Mouse (Mus musculus) neural tube, embryonic 13.5 days (tissue): Measurements from ENCODE around the gene Gm28539. TPM values are rescaled to one million over a fixed set of nuclear protein-coding genes. Genes with fewer than 3 reads are reported as not detected.
"Not testable (repeated sequence)": the region's sequence is repeated elsewhere in the genome, so short reads cannot be mapped to it uniquely, and the experiment has no call there.

Experiments
- ATAC-seq: fragments of 200-750 bp; cut with Nextera tagmentation; 2 replicates; pipeline ENCODE4 v1.8.0; 2017; ENCODE audit warnings: low read depth, mild to moderate bottlenecking, moderate TSS enrichment, moderate library complexity
- H3K27ac ChIP-seq: fragments of 300-500 bp; sonication (generic); replicated peaks from 2 replicates; pipeline ENCODE4 v1.5.1; 2015; ENCODE audit warnings: moderate library complexity, mild to moderate bottlenecking, inconsistent platforms
- H3K27me3 ChIP-seq: fragments of 300-500 bp; sonication (generic); 2 replicates; pipeline ENCODE4 v1.6.1; 2015; ENCODE audit warnings: mild to moderate bottlenecking, inconsistent platforms
- H3K36me3 ChIP-seq: fragments of 300-500 bp; sonication (generic); 2 replicates; pipeline ENCODE4 v1.6.1; 2015; ENCODE audit warnings: mild to moderate bottlenecking, inconsistent platforms
- H3K4me1 ChIP-seq: fragments of 300-500 bp; sonication (generic); replicated peaks from 2 replicates; pipeline ENCODE4 v1.6.1; 2015; ENCODE audit warnings: inconsistent platforms
- H3K4me2 ChIP-seq: fragments of 300-500 bp; sonication (generic); 2 replicates; pipeline ENCODE4 v1.6.1; 2015; ENCODE audit warnings: inconsistent platforms, mild to moderate bottlenecking, moderate library complexity
- H3K4me3 ChIP-seq: fragments of 300-500 bp; sonication (generic); 2 replicates; pipeline ENCODE4 v1.5.1; 2015; ENCODE audit warnings: mild to moderate bottlenecking, inconsistent platforms
- H3K9ac ChIP-seq: fragments of 300-500 bp; sonication (generic); 2 replicates; pipeline ENCODE4 v1.6.1; 2015; ENCODE audit warnings: moderate library complexity, mild to moderate bottlenecking, inconsistent platforms
- H3K9me3 ChIP-seq: fragments of 300-500 bp; sonication (generic); 2 replicates; pipeline ENCODE4 v1.6.1; 2016; ENCODE audit warnings: inconsistent platforms
- WGBS: fragments of 180-500 bp; shearing (Covaris S2); methylation state at CpG from one replicate; pipeline ENCODE4 v1.1.7; 2015; 5-methylcytosine and 5-hydroxymethylcytosine counted together
- polyA plus RNA-seq: library from polyadenylated mRNA; unstranded; fragments of >200 nt; fragmentation: Nextera tagmentation; extraction: Ambion mirVana; gene quantifications from 2 replicates; pipeline ENCODE4 v1.2.1, GENCODE M21; 2015

Gm28539 gene
- polyA plus RNA-seq, 1 experiment from 2014 or later: not detected

DNA sequence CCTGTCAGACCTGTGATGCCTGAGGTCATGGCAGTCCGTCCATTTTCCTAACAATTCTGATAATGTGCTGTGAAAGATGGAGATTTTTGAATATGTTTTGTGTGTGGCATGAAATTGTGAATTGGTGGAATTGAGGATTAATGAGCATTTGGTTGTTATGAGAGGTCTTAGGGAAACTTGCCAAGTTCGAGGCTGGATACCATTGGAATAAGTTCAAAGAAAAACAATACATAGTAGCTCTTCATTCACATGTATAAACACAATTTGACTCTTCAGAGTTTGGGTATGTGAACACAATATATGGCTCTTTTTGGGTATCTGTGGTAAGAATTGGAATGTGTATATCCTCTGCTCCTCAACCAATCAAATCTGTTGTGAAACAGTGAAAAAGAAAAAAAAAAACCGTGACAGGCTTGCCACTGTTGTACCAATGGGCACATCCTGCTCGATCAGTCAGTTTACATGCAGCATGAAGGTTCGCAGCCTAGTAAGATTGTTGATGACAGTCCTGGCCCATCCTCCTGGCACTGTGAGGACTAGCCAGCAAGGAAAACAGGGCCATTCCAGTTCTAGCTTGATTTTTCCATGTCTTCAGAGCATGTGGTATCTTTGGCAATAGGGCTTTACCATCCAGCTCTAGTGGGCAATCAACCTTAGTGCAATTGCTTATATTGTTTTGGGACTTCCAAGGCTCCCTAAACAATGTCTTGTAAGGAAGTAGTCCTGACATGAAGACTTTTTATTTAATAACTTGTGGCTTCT, 102.1 kb downstream of the Gm28539 start:
- H3K4me3 ChIP-seq: no peak overlapping the region
- H3K4me2 ChIP-seq: no peak overlapping the region
- no peak overlapping the region for H3K9ac ChIP-seq
- H3K4me1 ChIP-seq: no peaks in the 10 kb centered on the region
- no peak overlapping the region for H3K27ac ChIP-seq
- H3K9me3 ChIP-seq: no peaks in the 10 kb centered on the region
- no peak for ATAC-seq
- H3K27me3 ChIP-seq: no peaks in the 10 kb centered on the region
- WGBS: 91% methylated on average over 5 of the region's 5 CpGs
- H3K36me3 ChIP-seq: peaks cover 72% of the 10 kb centered on the region

DNA sequence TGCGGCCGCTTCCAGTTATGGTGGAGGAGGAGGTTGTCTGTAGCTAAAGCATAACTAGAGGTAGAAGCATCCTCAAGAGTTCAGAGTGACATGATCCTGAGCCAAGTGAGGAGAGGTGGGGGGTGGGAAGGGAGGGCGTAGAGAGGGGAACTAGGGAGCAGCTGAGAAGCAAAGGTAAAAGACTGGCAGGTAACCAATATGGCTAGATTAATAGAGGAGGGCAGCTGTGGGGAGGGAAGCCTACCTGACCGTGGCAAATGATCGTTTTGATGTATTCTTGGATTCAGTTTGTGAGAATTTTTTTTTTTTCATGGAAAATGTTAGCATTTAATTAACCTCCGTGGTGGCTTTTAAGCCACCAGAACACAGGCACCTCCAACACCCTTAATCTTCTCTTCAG, 107.5 kb downstream of the Gm28539 start:
- WGBS: 95% methylated on average over 6 of the region's 6 CpGs
- no peaks in the 10 kb centered on the region for H3K9me3 ChIP-seq
- peaks cover 74% of the 10 kb centered on the region for H3K36me3 ChIP-seq
- H3K9ac ChIP-seq: no peak overlapping the region
- no peak overlapping the region for H3K4me2 ChIP-seq
- H3K4me1 ChIP-seq: no peaks in the 10 kb centered on the region
- no peak for ATAC-seq
- no peak overlapping the region for H3K27ac ChIP-seq
- H3K4me3 ChIP-seq: no peak overlapping the region
- H3K27me3 ChIP-seq: no peaks in the 10 kb centered on the region

DNA sequence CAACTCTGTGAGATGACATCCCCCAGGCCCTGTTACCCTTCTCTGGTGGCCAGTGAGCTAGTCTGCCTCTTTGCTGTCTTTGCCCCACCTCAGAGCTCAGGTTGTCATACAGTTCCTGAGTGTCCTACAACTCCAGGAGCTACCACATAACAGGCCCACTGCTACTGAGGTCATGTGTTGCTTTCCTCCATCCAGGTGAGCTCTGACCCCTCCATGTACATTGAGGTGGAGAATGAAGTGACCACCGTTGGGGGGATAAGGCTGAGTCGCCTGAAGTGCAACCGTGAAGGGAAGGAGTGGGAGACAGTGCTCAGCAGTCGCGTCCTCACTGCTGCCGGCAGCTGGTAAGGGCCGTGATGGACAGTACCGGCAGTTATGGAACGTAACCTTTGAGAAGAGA, 112.6 kb downstream of the Gm28539 start:
- no peaks in the 10 kb centered on the region for H3K9me3 ChIP-seq
- H3K27ac ChIP-seq: no peak overlapping the region
- H3K9ac ChIP-seq: no peak overlapping the region
- no peaks in the 10 kb centered on the region for H3K4me1 ChIP-seq
- no peak for ATAC-seq
- peaks cover 95% of the 10 kb centered on the region for H3K36me3 ChIP-seq
- no peak overlapping the region for H3K4me3 ChIP-seq
- no peaks in the 10 kb centered on the region for H3K27me3 ChIP-seq
- no peak overlapping the region for H3K4me2 ChIP-seq
- 90% methylated on average over 9 of the region's 9 CpGs for WGBS

DNA sequence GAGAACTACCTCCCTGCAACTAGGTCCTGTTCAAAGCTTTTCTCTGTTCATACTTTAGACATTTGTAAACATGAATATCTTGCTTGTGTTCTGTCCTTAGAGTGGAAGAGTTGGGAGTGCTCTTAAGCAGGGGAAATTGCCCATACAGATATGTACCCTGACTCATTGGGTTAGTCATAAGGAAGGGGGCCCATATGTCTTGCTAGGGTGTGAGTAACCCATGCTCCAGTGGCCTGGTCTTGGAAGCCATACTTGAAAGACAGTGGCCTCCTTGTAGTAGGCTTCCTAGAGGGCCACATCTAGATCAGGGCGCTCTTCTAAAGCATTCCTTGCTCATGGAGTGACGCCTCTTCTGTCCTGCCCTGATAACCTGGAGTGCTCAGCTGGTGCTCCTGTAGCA, 114.0 kb downstream of the Gm28539 start:
- Histone ChIP-seq H3K4me2 (no peak overlapping the region), H3K27me3 (no peaks in the 10 kb centered on the region), H3K4me1 (no peaks in the 10 kb centered on the region), H3K4me3 (no peak overlapping the region), H3K9me3 (no peaks in the 10 kb centered on the region), H3K27ac (no peak overlapping the region), H3K9ac (no peak overlapping the region), H3K36me3 (peaks cover 98% of the 10 kb centered on the region)
- 94% methylated on average over 2 of the region's 2 CpGs for WGBS
- ATAC-seq: no peak

DNA sequence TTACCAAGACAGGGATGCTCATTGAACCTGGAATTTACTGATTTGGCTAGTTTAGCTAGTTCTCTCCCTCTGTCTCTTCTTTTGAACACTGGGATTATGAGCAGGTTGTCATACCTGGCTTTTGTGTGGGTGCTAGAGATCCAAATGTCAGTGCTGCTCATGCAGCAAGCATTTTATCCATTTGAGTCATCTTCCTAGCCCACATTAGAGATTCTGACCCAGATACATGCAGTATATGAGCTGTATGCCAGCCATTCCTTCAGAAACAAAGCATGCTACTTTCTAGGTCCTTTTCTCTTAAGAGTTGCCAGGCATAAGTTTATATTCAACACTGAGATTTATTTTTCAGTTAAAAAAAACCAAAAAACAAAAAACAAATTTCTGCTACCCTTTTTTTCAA, 116.4 kb downstream of the Gm28539 start:
- no peak for ATAC-seq
- H3K4me3 ChIP-seq: no peak overlapping the region

DNA sequence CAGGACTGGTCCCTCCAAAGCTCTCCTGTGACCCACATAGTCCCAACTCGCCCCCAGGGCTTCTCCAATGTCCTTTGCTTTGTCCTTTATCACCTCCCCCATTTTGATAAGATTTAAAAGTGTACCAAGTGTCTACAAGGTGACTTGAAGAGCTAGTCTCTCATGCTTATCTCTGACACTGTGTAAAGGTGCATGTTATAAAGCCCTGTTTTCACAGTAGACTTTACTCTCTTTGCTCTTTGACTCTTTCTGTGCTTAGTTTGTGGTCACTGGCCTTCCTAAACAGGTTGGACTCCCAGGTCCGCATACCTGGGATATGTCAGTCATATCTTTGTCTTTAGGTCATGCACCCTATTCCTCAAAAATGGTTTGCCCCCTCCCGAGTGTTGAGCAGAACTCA, 118.7 kb downstream of the Gm28539 start:
- Histone ChIP-seq H3K36me3 (peaks cover 81% of the 10 kb centered on the region), H3K9ac (no peak overlapping the region), H3K4me1 (no peaks in the 10 kb centered on the region), H3K27me3 (no peaks in the 10 kb centered on the region), H3K4me2 (no peak overlapping the region), H3K4me3 (no peak overlapping the region), H3K27ac (no peak overlapping the region), H3K9me3 (peaks cover 3% of the 10 kb centered on the region)
- 87% methylated on average over 3 of the region's 3 CpGs for WGBS
- no peak for ATAC-seq

More for the DNA sequence above, 116.4 kb downstream of the Gm28539 start:
- Histone ChIP-seq H3K9me3 (no peaks in the 10 kb centered on the region), H3K4me2 (no peak overlapping the region), H3K27me3 (no peaks in the 10 kb centered on the region), H3K9ac (no peak overlapping the region), H3K4me1 (no peaks in the 10 kb centered on the region), H3K27ac (no peak overlapping the region), H3K36me3 (peaks cover 98% of the 10 kb centered on the region)

DNA sequence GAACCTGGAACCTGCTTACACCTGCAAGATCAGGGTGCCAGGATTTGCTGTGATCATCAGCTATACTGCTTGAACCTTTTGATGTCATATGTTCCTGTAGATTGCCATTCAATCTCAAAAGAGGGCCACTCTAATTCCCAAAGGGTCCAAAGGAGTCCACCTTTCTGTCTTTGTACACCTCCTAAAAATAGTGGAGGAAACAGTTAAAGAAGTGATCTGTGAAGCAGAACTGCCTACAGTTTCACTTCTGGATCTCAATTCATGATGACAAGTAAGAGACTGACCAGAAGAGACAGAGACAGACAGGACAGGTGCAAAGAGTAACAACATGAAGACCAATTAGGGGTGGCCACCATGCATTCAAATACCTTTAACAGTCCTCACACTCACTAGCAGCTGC, 127.1 kb downstream of the Gm28539 start:
- H3K36me3 ChIP-seq: peaks cover 69% of the 10 kb centered on the region
- no peaks in the 10 kb centered on the region for H3K4me1 ChIP-seq
- no peak overlapping the region for H3K4me2 ChIP-seq
- H3K9me3 ChIP-seq: peaks cover 25% of the 10 kb centered on the region
- no peak overlapping the region for H3K4me3 ChIP-seq
- no peak overlapping the region for H3K27ac ChIP-seq
- H3K27me3 ChIP-seq: no peaks in the 10 kb centered on the region
- no peak overlapping the region for H3K9ac ChIP-seq
- ATAC-seq: no peak

DNA sequence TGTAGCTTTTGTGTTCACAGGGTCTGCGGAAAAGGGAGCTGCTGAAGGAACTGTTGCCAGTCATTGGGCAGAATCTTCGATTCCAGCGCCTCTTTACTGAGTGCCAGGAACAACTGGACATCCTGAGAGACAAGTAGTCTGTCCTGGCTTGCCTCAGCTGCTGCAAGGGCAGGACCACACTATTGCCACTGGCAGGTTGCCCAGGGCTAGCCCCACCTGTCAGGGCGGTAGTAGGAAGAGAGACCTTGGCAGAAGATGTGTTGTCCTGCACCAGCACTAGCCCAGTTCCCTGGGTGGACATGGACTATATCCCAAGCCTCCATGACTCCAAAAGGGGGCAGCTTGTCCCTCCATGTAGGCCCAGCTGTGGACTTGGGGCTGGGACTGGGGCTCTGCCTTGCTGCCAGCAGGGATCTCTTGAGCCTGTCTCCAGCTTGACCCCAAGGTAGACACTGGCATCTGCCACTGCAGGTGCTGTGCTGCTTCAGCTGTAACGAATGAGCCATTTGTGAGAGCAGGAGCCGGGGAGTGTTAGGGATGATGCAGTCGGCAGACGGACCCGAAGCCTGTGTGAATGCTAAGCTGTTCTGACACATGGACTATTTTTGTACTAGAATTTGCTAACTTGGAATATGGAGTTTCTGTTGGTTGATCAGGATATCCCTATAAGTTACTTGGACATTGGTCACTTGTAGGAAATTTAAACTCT, 133.2 kb downstream of the Gm28539 start:
- Histone ChIP-seq H3K4me1 (no peaks in the 10 kb centered on the region), H3K4me3 (no peak overlapping the region), H3K36me3 (peaks cover 60% of the 10 kb centered on the region), H3K27ac (no peak overlapping the region), H3K27me3 (no peaks in the 10 kb centered on the region), H3K9me3 (peaks cover 6% of the 10 kb centered on the region), H3K4me2 (no peak overlapping the region), H3K9ac (no peak overlapping the region)
- no peak for ATAC-seq
- 93% methylated on average over 9 of the region's 9 CpGs for WGBS

DNA sequence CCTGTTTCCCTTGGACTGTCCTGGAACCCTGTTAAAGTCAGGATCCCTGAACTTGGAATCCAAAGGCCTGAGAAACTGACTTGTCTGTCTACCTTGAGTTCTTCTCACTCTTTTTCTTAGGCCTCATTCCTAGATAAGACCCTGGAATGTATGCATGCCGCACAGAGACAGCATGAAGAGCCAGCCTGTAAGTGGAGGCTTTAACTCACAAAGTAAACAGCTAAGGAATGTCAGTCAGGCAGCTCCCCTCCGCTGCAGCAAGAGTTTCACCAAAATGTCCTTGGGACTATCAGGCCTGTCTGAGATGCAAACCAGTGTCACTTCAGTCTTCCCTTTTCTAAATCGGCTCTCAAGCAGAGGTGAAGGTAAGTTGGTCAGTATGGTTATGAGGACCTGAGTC, 134.5 kb downstream of the Gm28539 start:
- 92% methylated on average over 3 of the region's 3 CpGs for WGBS
- ATAC-seq: no peak
- Histone ChIP-seq H3K4me2 (no peak overlapping the region), H3K4me3 (no peak overlapping the region), H3K9ac (no peak overlapping the region), H3K27ac (no peak overlapping the region), H3K4me1 (no peaks in the 10 kb centered on the region), H3K9me3 (0 out of 2 replicates have a peak, but pooled peaks cover 4% of the 10 kb centered on the region), H3K27me3 (no peaks in the 10 kb centered on the region), H3K36me3 (peaks cover 57% of the 10 kb centered on the region)

DNA sequence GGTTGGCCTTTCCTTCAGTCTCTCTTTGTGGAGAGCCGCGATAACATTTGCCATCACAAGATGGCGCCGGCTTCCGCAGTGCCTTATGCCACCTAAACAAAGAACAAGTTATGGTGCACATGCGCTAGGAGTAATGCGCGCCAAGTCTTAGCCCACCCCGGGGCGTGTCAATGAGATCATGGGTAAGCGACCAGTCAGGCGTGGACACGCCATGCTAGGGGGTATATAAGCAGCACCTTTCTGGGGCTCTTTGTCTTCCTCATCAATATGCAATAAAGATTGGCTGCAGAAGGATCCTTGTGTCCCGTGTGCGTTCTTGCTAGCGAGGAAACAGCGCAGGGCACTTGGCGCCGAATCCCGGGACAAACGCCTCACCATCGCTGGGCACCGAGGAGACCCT, 139.3 kb downstream of the Gm28539 start:
- H3K36me3 ChIP-seq: peaks cover 29% of the 10 kb centered on the region
- not testable (repeated sequence) for H3K9ac ChIP-seq, H3K4me1 ChIP-seq, H3K27me3 ChIP-seq, H3K27ac ChIP-seq, H3K4me2 ChIP-seq, ATAC-seq, H3K4me3 ChIP-seq
- peaks cover 10% of the 10 kb centered on the region; the same call in 1 of the 2 replicates for H3K9me3 ChIP-seq
- WGBS: 88% methylated on average over 23 of the region's 23 CpGs

DNA sequence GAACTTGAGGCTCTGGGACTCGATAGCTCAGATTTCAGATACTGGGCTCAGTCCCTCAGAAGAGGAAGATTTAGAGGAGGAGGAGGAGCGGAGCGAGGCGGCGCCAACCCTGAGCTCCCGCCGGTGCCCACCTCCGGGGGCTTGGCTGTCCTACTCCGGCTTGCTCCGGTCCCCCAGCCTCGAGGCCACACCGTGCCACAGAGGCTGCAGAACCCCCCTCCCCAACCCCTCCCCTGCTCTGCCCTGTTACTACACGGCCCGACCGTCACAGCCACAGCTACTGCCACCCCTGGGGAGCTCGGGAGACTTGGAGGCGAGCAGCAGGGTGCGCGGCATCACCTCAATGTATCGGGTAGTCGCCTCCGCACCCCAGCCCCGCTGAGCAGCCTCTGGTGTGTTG, 139.9 kb downstream of the Gm28539 start:
- 78% methylated on average over 20 of the region's 23 CpGs for WGBS
- Histone ChIP-seq H3K4me3 (no peak overlapping the region; the same call in 1 of the 2 replicates), H3K9me3 (peaks cover 10% of the 10 kb centered on the region; the same call in 1 of the 2 replicates), H3K27me3 (no peaks in the 10 kb centered on the region), H3K9ac (no peak overlapping the region), H3K27ac (no peak overlapping the region), H3K4me2 (no peak overlapping the region), H3K36me3 (peaks cover 23% of the 10 kb centered on the region), H3K4me1 (no peaks in the 10 kb centered on the region)
- ATAC-seq: no peak

DNA sequence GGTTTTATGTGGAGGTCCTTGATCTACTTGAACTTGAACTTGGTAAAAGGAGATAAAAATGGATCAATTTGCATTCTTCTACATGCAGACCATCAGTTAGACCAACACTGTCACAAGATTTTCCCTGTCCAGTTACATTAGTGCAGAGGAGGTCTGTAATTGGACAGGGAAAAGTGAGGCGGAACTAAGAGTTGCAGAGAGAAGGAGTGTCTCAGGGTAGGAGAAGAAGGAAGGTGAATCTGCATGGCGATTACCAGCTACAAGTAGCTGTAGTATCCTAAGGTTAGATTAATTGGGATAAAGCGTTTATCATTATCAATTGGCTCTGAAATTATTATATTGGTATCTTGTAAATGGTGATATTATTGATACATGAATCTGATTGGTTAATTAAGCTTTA, 150.0 kb downstream of the Gm28539 start:
- Histone ChIP-seq H3K9me3 (no peaks in the 10 kb centered on the region), H3K4me1 (no peaks in the 10 kb centered on the region), H3K4me3 (no peak overlapping the region), H3K4me2 (no peak overlapping the region), H3K27ac (no peak overlapping the region), H3K9ac (no peak overlapping the region), H3K36me3 (no peaks in the 10 kb centered on the region), H3K27me3 (no peaks in the 10 kb centered on the region)
- ATAC-seq: no peak
- 96% methylated on average over 3 of the region's 3 CpGs for WGBS
